Mouse (Mus musculus): Measurements from ENCODE around the gene Wasf3. TPM values are rescaled to one million over a fixed set of nuclear protein-coding genes. Genes with fewer than 3 reads are reported as not detected.

The Wasf3 gene
- polyA plus RNA-seq, 1 experiment from 2014 or later = 6.6 TPM

DNA sequence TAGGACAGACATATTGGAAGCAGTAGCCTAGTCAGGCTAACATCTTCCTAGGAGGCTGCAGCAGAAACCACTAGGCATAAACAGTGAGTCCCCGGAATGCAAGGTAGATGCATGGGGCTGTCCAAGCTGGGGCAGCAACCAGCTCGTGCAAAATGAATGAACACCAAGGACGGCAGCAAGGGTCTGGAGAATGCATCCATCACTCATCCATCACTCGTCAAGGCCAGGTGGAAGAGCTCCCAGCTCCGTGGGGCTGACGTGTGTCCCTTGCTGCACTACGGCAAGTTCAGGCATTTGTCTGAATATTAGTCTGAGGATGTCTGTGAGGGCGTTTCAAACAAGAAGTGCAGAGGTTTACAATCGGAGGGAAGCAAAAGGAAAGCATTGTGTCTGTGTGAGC is 22.1 kb upstream of the Wasf3 start:
- no peaks in the 10 kb centered on the region for H3K36me3 ChIP-seq (ENCODE audit: control insufficient read depth, insufficient read depth, low read length)
- H3K4me1 ChIP-seq (ENCODE audit: control insufficient read depth, insufficient read depth, low read length) = no peaks in the 10 kb centered on the region
- H3K27ac ChIP-seq (ENCODE audit: low read depth, low read length) = no peak overlapping the region
- no peak overlapping the region for H3K4me2 ChIP-seq (ENCODE audit: low read depth)
- no peak for ATAC-seq (ENCODE audit: insufficient read depth, low FRiP score, low TSS enrichment)
- 79% methylated on average over 9 of the region's 9 CpGs for WGBS
- no peak for DNase-seq (ENCODE audit: low spot score)
- no peaks in the 10 kb centered on the region for H3K9me3 ChIP-seq (ENCODE audit: control insufficient read depth, low read length)
- no peak overlapping the region for H3K4me3 ChIP-seq (ENCODE audit: low read depth, low read length)
- no peak overlapping the region for H3K9ac ChIP-seq (ENCODE audit: low read length)
- H3K27me3 ChIP-seq (ENCODE audit: control insufficient read depth, insufficient read depth, low read length) = no peaks in the 10 kb centered on the region

DNA sequence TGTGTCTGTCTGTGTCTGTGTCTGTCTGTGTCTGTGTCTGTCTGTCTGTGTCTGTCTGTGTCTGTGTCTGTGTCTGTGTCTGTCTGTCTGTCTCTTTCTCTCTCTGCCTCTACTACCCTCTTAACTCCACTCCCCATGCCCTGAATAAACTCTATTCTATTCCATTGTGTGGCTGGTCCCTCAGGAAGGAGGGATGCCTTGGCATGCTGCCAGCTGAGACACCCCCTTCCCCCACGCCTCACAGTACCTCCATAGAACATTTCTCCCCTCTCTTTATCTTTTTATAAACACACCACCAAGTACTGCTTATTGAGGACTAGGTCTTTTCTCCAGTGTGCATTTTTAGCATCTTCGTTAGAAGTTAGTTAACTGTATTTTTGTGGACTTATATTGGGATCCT is 16.4 kb upstream of the Wasf3 start:
- H3K4me2 ChIP-seq (ENCODE audit: low read depth) = no peak overlapping the region
- no peaks in the 10 kb centered on the region for H3K36me3 ChIP-seq (ENCODE audit: control insufficient read depth, insufficient read depth, low read length)
- WGBS = 70% methylated on average over 2 of the region's 2 CpGs
- H3K4me3 ChIP-seq (ENCODE audit: low read depth, low read length) = no peak overlapping the region
- H3K9me3 ChIP-seq (ENCODE audit: control insufficient read depth, low read length) = no peaks in the 10 kb centered on the region
- no peak for DNase-seq (ENCODE audit: low spot score)
- H3K27ac ChIP-seq (ENCODE audit: low read depth, low read length) = no peak overlapping the region
- no peak overlapping the region for H3K9ac ChIP-seq (ENCODE audit: low read length)
- no peaks in the 10 kb centered on the region for H3K4me1 ChIP-seq (ENCODE audit: control insufficient read depth, insufficient read depth, low read length)
- ATAC-seq (ENCODE audit: insufficient read depth, low FRiP score, low TSS enrichment) = no peak
- no peaks in the 10 kb centered on the region for H3K27me3 ChIP-seq (ENCODE audit: control insufficient read depth, insufficient read depth, low read length)

DNA sequence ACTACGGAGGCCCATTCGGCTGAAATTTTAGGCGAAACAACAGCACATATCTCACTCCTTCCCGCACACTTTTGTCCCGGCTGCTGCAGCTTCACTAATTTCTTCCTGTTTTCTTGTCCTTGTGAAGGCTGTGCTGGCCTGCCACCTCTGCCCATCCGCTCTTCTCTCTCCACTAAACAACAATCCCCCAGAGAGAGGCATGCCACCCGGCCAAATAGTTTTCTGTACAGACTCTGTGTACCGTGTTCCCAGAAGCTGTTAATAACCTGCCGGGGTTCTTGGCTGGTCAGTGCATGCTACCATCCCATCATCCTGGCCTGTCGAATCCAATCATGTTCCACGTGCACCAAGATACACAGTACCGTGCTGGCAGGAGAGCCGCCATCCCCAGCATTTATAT is 15.8 kb upstream of the Wasf3 start:
- 89% methylated on average over 13 of the region's 13 CpGs for whole genome bisulfite sequencing
- no peak overlapping the region for H3K27ac ChIP-seq (ENCODE audit: low read depth, low read length)
- ATAC-seq (ENCODE audit: insufficient read depth, low FRiP score, low TSS enrichment) = no peak

DNA sequence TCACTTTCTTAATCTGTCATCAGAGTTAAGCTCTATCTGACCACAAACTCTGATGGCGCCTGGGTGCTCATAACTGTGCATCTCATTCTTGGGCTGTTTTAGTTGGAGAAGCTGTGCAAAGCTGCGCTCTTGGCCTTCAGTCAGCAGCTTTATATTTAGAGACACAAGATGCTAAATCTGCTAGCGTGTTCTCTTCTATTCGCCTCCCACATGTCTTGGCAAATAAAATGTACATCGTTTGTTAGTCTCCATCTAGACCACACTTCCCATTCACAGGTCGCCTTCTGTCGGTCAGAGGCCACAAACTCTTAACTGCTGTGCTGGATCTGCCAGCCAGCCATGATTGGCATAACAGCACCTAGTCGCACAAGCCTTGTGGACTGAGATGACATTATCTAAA is 14.0 kb upstream of the Wasf3 start:
- Histone ChIP-seq H3K36me3 (ENCODE audit: control insufficient read depth, insufficient read depth, low read length) (no peaks in the 10 kb centered on the region), H3K4me1 (ENCODE audit: control insufficient read depth, insufficient read depth, low read length) (no peaks in the 10 kb centered on the region), H3K9me3 (ENCODE audit: control insufficient read depth, low read length) (no peaks in the 10 kb centered on the region), H3K4me2 (ENCODE audit: low read depth) (no peak overlapping the region), H3K9ac (ENCODE audit: low read length) (no peak overlapping the region), H3K4me3 (ENCODE audit: low read depth, low read length) (no peak overlapping the region), H3K27me3 (ENCODE audit: control insufficient read depth, insufficient read depth, low read length) (no peaks in the 10 kb centered on the region), H3K27ac (ENCODE audit: low read depth, low read length) (no peak overlapping the region)
- 91% methylated on average over 8 of the region's 8 CpGs for WGBS
- DNase-seq (ENCODE audit: low spot score) = no peak
- ATAC-seq (ENCODE audit: insufficient read depth, low FRiP score, low TSS enrichment) = no peak

More for the DNA sequence above, 15.8 kb upstream of the Wasf3 start:
- no peak for DNase-seq (ENCODE audit: low spot score)
- no peaks in the 10 kb centered on the region for H3K36me3 ChIP-seq (ENCODE audit: control insufficient read depth, insufficient read depth, low read length)
- H3K4me3 ChIP-seq (ENCODE audit: low read depth, low read length) = no peak overlapping the region
- H3K4me1 ChIP-seq (ENCODE audit: control insufficient read depth, insufficient read depth, low read length) = no peaks in the 10 kb centered on the region
- H3K9me3 ChIP-seq (ENCODE audit: control insufficient read depth, low read length) = no peaks in the 10 kb centered on the region
- no peak overlapping the region for H3K4me2 ChIP-seq (ENCODE audit: low read depth)
- H3K9ac ChIP-seq (ENCODE audit: low read length) = no peak overlapping the region
- H3K27me3 ChIP-seq (ENCODE audit: control insufficient read depth, insufficient read depth, low read length) = no peaks in the 10 kb centered on the region

DNA sequence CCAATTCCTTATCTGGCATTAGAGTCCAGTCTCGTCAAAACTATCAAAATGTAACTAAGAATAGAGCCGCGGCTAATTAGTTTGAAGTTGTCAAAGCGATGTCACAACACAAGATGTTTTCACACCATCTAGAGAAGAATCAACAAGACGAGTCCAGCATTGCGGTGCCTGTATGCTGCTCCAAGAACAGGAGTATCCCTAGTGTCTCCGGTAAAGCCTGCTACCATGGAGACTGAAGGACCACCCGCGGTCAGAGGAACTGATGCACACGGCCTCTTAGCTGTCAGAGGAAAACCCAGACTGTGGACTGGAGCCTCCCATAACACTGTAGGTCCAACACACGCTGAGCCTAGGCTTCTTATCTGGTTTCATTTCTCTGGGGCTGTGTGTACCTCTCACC is 11.5 kb upstream of the Wasf3 start:
- Histone ChIP-seq H3K4me1 (ENCODE audit: control insufficient read depth, insufficient read depth, low read length) (no peaks in the 10 kb centered on the region), H3K27ac (ENCODE audit: low read depth, low read length) (no peak overlapping the region), H3K36me3 (ENCODE audit: control insufficient read depth, insufficient read depth, low read length) (no peaks in the 10 kb centered on the region), H3K9me3 (ENCODE audit: control insufficient read depth, low read length) (no peaks in the 10 kb centered on the region), H3K27me3 (ENCODE audit: control insufficient read depth, insufficient read depth, low read length) (no peaks in the 10 kb centered on the region), H3K4me3 (ENCODE audit: low read depth, low read length) (no peak overlapping the region), H3K9ac (ENCODE audit: low read length) (no peak overlapping the region), H3K4me2 (ENCODE audit: low read depth) (no peak overlapping the region)
- ATAC-seq (ENCODE audit: insufficient read depth, low FRiP score, low TSS enrichment) (no peak), DNase-seq (ENCODE audit: low spot score) (no peak)
- 86% methylated on average over 11 of the region's 11 CpGs for WGBS

DNA sequence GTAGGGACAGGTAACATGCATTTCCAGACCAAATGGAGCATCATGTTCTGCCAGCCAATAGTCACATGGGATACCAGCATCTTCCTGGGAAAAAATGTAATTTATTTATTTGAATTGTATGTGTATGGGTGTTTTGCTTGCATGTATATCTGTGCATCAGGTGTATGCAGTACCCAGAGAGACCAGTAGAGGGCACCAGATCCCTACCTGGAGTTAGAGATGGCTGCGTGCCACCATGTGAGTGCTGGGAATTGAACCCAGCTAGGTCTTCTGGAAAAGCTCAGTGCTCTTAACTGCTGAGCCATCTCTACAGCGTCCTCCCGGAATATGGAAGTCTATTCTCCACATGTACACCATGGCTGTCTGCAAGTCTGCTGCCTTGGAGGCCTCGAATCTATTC is 8.2 kb upstream of the Wasf3 start:
- no peaks in the 10 kb centered on the region for H3K36me3 ChIP-seq (ENCODE audit: control insufficient read depth, insufficient read depth, low read length)

DNA sequence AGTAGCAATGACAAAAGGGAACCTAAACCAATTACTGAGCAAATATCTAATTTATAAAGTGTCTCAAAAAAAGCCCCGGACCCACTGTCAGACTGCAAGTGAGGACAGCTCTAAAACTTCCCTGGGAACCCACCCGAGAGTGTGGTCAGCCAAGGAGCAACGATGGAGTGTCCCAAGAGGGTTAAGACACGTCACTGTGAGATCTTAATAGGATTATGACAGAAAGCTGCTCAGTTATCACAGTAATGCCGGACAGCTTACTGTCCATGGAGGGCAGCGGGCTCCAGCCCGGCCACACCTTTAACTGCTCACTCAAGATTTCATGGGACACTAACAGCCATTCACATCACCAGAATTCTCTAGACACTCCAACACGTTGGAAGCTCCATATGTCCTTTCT is 4.7 kb upstream of the Wasf3 start:
- H3K4me2 ChIP-seq (ENCODE audit: low read depth) = no peak overlapping the region
- H3K9me3 ChIP-seq (ENCODE audit: control insufficient read depth, low read length) = no peaks in the 10 kb centered on the region
- no peaks in the 10 kb centered on the region for H3K27me3 ChIP-seq (ENCODE audit: control insufficient read depth, insufficient read depth, low read length)
- DNase-seq (ENCODE audit: low spot score) (no peak), ATAC-seq (ENCODE audit: insufficient read depth, low FRiP score, low TSS enrichment) (no peak)
- no peak overlapping the region for H3K4me3 ChIP-seq (ENCODE audit: low read depth, low read length)
- no peaks in the 10 kb centered on the region for H3K4me1 ChIP-seq (ENCODE audit: control insufficient read depth, insufficient read depth, low read length)
- 86% methylated on average over 8 of the region's 8 CpGs for WGBS
- H3K9ac ChIP-seq (ENCODE audit: low read length) = no peak overlapping the region
- no peaks in the 10 kb centered on the region for H3K36me3 ChIP-seq (ENCODE audit: control insufficient read depth, insufficient read depth, low read length)
- no peak overlapping the region for H3K27ac ChIP-seq (ENCODE audit: low read depth, low read length)

More for the DNA sequence above, 8.2 kb upstream of the Wasf3 start:
- H3K4me1 ChIP-seq (ENCODE audit: control insufficient read depth, insufficient read depth, low read length) = no peaks in the 10 kb centered on the region
- 82% methylated on average over 4 of the region's 4 CpGs for WGBS
- no peak overlapping the region for H3K9ac ChIP-seq (ENCODE audit: low read length)
- ATAC-seq (ENCODE audit: insufficient read depth, low FRiP score, low TSS enrichment) (no peak), DNase-seq (ENCODE audit: low spot score) (no peak)
- no peak overlapping the region for H3K4me3 ChIP-seq (ENCODE audit: low read depth, low read length)
- H3K27ac ChIP-seq (ENCODE audit: low read depth, low read length) = no peak overlapping the region
- H3K4me2 ChIP-seq (ENCODE audit: low read depth) = no peak overlapping the region
- no peaks in the 10 kb centered on the region for H3K9me3 ChIP-seq (ENCODE audit: control insufficient read depth, low read length)
- no peaks in the 10 kb centered on the region for H3K27me3 ChIP-seq (ENCODE audit: control insufficient read depth, insufficient read depth, low read length)

DNA sequence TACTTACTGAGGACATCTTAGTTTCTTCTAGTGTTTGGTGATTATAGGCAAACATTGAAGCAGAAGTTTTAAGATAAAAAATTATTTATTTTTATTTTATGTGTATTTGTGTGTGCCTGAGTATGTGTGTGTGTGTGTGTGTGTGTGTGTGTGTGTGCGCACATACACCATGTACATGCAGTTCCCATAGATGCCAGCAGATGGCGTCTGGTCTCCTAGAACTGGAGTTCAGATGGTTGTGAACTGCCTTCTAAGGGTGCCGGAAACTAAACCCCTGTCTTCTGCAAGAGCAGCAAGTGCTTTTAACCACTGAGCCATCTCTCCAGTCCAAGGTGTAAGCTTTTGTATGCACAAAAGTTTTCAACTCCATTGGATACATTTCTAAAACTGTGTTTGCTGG is 2.5 kb upstream of the Wasf3 start:
- Histone ChIP-seq H3K9me3 (ENCODE audit: control insufficient read depth, low read length) (no peaks in the 10 kb centered on the region), H3K4me1 (ENCODE audit: control insufficient read depth, insufficient read depth, low read length) (peaks cover 2% of the 10 kb centered on the region; the same call in 1 of the 2 replicates), H3K4me2 (ENCODE audit: low read depth) (no peak overlapping the region), H3K27ac (ENCODE audit: low read depth, low read length) (no peak overlapping the region), H3K9ac (ENCODE audit: low read length) (no peak overlapping the region), H3K27me3 (ENCODE audit: control insufficient read depth, insufficient read depth, low read length) (no peaks in the 10 kb centered on the region), H3K4me3 (ENCODE audit: low read depth, low read length) (no peak overlapping the region), H3K36me3 (ENCODE audit: control insufficient read depth, insufficient read depth, low read length) (no peaks in the 10 kb centered on the region)
- no peak for DNase-seq (ENCODE audit: low spot score)
- 81% methylated on average over 3 of the region's 3 CpGs for WGBS
- ATAC-seq (ENCODE audit: insufficient read depth, low FRiP score, low TSS enrichment) = no peak

DNA sequence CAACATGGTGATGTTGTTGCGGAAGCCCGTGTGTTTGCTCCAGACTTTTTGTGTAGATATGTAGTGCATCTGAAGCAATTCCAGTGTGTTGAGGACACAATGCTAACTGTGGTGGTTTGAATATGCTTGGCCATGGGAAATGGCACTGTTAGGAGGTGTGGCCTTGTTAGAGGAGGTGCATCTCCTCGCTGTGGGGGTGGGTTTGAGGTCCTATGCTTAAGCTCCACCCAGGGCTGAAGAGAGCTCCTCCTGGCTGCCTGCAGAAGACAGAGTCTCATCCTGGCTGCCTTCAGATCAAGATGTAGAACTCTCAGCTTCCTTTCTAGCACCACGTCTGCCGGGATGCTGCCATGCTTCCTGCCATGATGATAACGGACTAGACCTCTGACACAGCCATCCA is 1.4 kb upstream of the Wasf3 start:
- 79% methylated on average over 6 of the region's 6 CpGs for WGBS
- ATAC-seq (ENCODE audit: insufficient read depth, low FRiP score, low TSS enrichment) = no peak
- no peaks in the 10 kb centered on the region for H3K9me3 ChIP-seq (ENCODE audit: control insufficient read depth, low read length)
- peaks cover 2% of the 10 kb centered on the region; the same call in 1 of the 2 replicates for H3K4me1 ChIP-seq (ENCODE audit: control insufficient read depth, insufficient read depth, low read length)
- H3K4me2 ChIP-seq (ENCODE audit: low read depth) = no peak overlapping the region
- no peak overlapping the region for H3K27ac ChIP-seq (ENCODE audit: low read depth, low read length)
- no peaks in the 10 kb centered on the region for H3K27me3 ChIP-seq (ENCODE audit: control insufficient read depth, insufficient read depth, low read length)
- DNase-seq (ENCODE audit: low spot score) = no peak
- no peak overlapping the region for H3K4me3 ChIP-seq (ENCODE audit: low read depth, low read length)
- H3K9ac ChIP-seq (ENCODE audit: low read length) = no peak overlapping the region
- H3K36me3 ChIP-seq (ENCODE audit: control insufficient read depth, insufficient read depth, low read length) = no peaks in the 10 kb centered on the region

Measured in neural tube, embryonic 11.5 days (tissue).